Mouse (Mus musculus) midbrain, postnatal 0 days (tissue): ENCODE results near the gene Parg. TPM values are rescaled to one million over a fixed set of nuclear protein-coding genes. Genes with fewer than 3 reads are reported as not detected.

Experiments
- ATAC-seq: fragments of 200-750 bp; cut with Nextera tagmentation; 2 replicates; pipeline ENCODE4 v1.8.0; 2017; ENCODE audit warnings: moderate number of reproducible peaks, mild to moderate bottlenecking, moderate TSS enrichment, moderate library complexity; ENCODE audit not compliant: low FRiP score
- DNase-seq: peaks from one replicate; pipeline ENCODE4 v3.0.0-alpha.2; 2015; ENCODE audit warnings: low spot score
- H3K27ac ChIP-seq: fragments of 300-500 bp; sonication (generic); 2 replicates; pipeline ENCODE4 v1.5.1; 2014; ENCODE audit warnings: low read depth, mild to moderate bottlenecking, low read length, mixed read lengths
- H3K27me3 ChIP-seq: fragments of 300-500 bp; sonication (generic); 2 replicates; pipeline ENCODE4 v1.6.1; 2014; ENCODE audit warnings: low read length, control low read depth, mixed read lengths; ENCODE audit not compliant: insufficient read depth
- H3K36me3 ChIP-seq: fragments of 300-500 bp; sonication (generic); 2 replicates; pipeline ENCODE4 v1.6.1; 2014; ENCODE audit warnings: low read length, control low read depth, mixed read lengths; ENCODE audit not compliant: insufficient read depth
- H3K4me1 ChIP-seq: fragments of 300-500 bp; sonication (generic); 2 replicates; pipeline ENCODE4 v1.6.1; 2014; ENCODE audit warnings: mild to moderate bottlenecking, control low read depth, antibody characterized with exemption, low read length, mixed read lengths; ENCODE audit not compliant: insufficient read depth
- H3K4me2 ChIP-seq: fragments of 300-500 bp; sonication (generic); 2 replicates; pipeline ENCODE4 v1.6.1; 2014; ENCODE audit warnings: low read depth, mild to moderate bottlenecking, low read length, mixed read lengths; ENCODE audit not compliant: poor library complexity, severe bottlenecking
- H3K4me3 ChIP-seq: fragments of 300-500 bp; sonication (generic); 2 replicates; pipeline ENCODE4 v1.5.1; 2014; ENCODE audit warnings: low read depth, mild to moderate bottlenecking, low read length, moderate library complexity
- H3K9ac ChIP-seq: fragments of 300-500 bp; sonication (generic); replicated peaks from 2 replicates; pipeline ENCODE4 v1.6.1; 2014; ENCODE audit warnings: mild to moderate bottlenecking, low read length, moderate library complexity, mixed read lengths; ENCODE audit not compliant: poor library complexity, severe bottlenecking
- H3K9me3 ChIP-seq: fragments of 300-500 bp; sonication (generic); 2 replicates; pipeline ENCODE4 v1.6.1; 2016; ENCODE audit warnings: low read length, control low read depth
- CTCF ChIP-seq: IDR thresholded peaks from 2 replicates; pipeline ENCODE4 v1.5.1; 2016; ENCODE audit warnings: antibody characterized with exemption, mild to moderate bottlenecking
- WGBS: fragments of 180-500 bp; shearing (Covaris S2); extraction: QIAGEN DNeasy Blood & Tissue Kit; methylation state at CpG from one replicate; pipeline ENCODE4 v1.1.7; 2014; 5-methylcytosine and 5-hydroxymethylcytosine counted together
- polyA plus RNA-seq: library from polyadenylated mRNA; unstranded; fragments of >200 nt; fragmentation: Nextera tagmentation; extraction: Ambion mirVana; gene quantifications from 2 replicates; pipeline ENCODE4 v1.2.1, GENCODE M21; 2015
- total RNA-seq: library from RNA; depleted of rRNA; stranded (reverse); fragments of >200 nt; gene quantifications from 2 replicates; pipeline ENCODE4 v1.2.3, GENCODE M21; 2014; rRNA removed

Parg gene
- total and polyA plus RNA-seq, 2 experiments from 2014 or later, result 25.7 to 45.9 TPM

DNA sequence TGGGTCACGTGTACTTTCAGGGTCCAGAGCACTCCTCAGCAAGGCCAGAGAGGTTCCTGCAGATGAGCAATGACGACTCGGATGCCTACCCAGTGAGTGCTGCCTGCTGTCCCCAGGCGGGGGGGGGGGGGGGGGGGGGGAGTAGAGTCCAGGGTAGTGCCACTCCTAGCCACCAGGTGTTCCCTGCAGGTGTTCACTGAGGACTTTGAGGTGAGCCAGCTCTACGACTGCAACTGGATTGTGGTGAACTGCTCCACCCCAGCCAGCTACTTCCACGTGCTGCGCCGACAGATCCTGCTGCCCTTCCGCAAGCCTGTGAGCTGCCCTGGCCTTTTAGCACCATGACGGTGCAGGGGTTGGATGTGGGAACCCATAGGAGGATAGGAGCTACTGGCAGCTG is 142.9 kb downstream of the Parg start:
- no peak for DNase-seq
- no peak for ATAC-seq
- Histone ChIP-seq H3K9me3 (no peaks in the 10 kb centered on the region), H3K9ac (no peak overlapping the region), H3K4me2 (no peak overlapping the region), H3K36me3 (peaks cover 63% of the 10 kb centered on the region), H3K27ac (no peak overlapping the region), H3K4me3 (no peak overlapping the region), H3K4me1 (no peaks in the 10 kb centered on the region), H3K27me3 (no peaks in the 10 kb centered on the region)
- TF ChIP-seq CTCF, result no peak
- WGBS, result 91% methylated on average over 9 of the region's 10 CpGs

Other genes starting within 250 kb of the Parg start
- gene Galnt15, start 173.0 kb upstream of the Parg start, total RNA-seq, result 1.9 TPM in 2 replicates
- gene Galnt15, start 173.0 kb upstream of the Parg start, polyA plus RNA-seq, result 0.59 and 0.77 TPM in 2 replicates
- 22.6 and 28.2 TPM in 2 replicates for gene Oxnad1, start 116.6 kb upstream of the Parg start, total RNA-seq
- gene Oxnad1, start 116.6 kb upstream of the Parg start, polyA plus RNA-seq, result 17.8 and 20.0 TPM in 2 replicates
- gene Dph3, start 116.2 kb upstream of the Parg start, total RNA-seq, result 45.7 and 52.2 TPM in 2 replicates
- 71.1 and 76.0 TPM in 2 replicates for gene Dph3, start 116.2 kb upstream of the Parg start, polyA plus RNA-seq
- gene Msmb, start 59.9 kb upstream of the Parg start, total RNA-seq, result not detected in 2 replicates
- gene Msmb, start 59.9 kb upstream of the Parg start, polyA plus RNA-seq, result not detected in 2 replicates
- 117 and 151 TPM in 2 replicates for gene Ncoa4, start 42.1 kb upstream of the Parg start, total RNA-seq
- gene Ncoa4, start 42.1 kb upstream of the Parg start, polyA plus RNA-seq, result 80.1 and 83.4 TPM in 2 replicates
- gene Timm23, start 51 bp upstream of the Parg start, total RNA-seq, result 107 and 113 TPM in 2 replicates
- 242 and 251 TPM in 2 replicates for gene Timm23, start 51 bp upstream of the Parg start, polyA plus RNA-seq
- gene Ogdhl, start 120.1 kb downstream of the Parg start, total RNA-seq, result 36.4 and 38.6 TPM in 2 replicates
- gene Ogdhl, start 120.1 kb downstream of the Parg start, polyA plus RNA-seq, result 25.5 and 25.8 TPM in 2 replicates
- 1.8 TPM in 1 of 2 replicates, not detected in the other for gene 1700024G13Rik, start 186.4 kb downstream of the Parg start, total RNA-seq
- 0.67 and 0.68 TPM in 2 replicates for gene 1700024G13Rik, start 186.4 kb downstream of the Parg start, polyA plus RNA-seq